Mouse (Mus musculus) liver, embryonic 14.5 days (tissue): ENCODE data around the gene Daam2.

Experiments
- CTCF ChIP-seq: IDR thresholded peaks from 2 replicates; pipeline ENCODE4 v1.5.1; 2016; ENCODE audit warnings: antibody characterized with exemption, low read depth, control low read depth
- EP300 ChIP-seq: IDR thresholded peaks from 2 replicates; pipeline ENCODE4 v1.6.1; 2016; ENCODE audit warnings: antibody characterized with exemption, low read depth

GRCm38 (mm10) chr17:49449230-49449608 lies 114.9 kb downstream of the Daam2 start:
- TF ChIP-seq CTCF (no peak), EP300 (no peak)
